12 mouse cellular contexts compared by ENCODE assay signal in genomic region chr9:45246060-45246459, GRCm38 (mm10). TPM values are rescaled to one million over a fixed set of nuclear protein-coding genes. Genes with fewer than 3 reads are reported as not detected.
A peak's percentile ranks its signal among the peaks of the same experiment; 100 is the strongest.
DNase-seq lines count a peak whose midpoint lies in the region; ATAC-seq lines count a peak whose summit lies in the region.
"Had no signal": no experiment of that assay in that cellular context is flagged by ENCODE, and none has a peak within 500 bp of the region (broad histone marks: within the 10 kb centered on the region; RNA-seq: fewer than 3 reads in every experiment).

No protein-coding gene starts in this region.

- 90% methylated on average over 6 of the region's 6 CpGs for WGBS in midbrain, embryonic 15.5 days

- no peaks in the 10 kb centered on the region for H3K36me3 ChIP-seq in midbrain, embryonic 15.5 days (replicated peaks)
- H3K36me3 ChIP-seq: forebrain, embryonic 15.5 days; limb, embryonic 12.5 days; neural tube, embryonic 12.5 days had no signal

- peak; percentile 18 for DNase-seq in adrenal gland, adult 2 months
- DNase-seq in adrenal gland, adult 8-10 months = no peak
- DNase-seq in CD4-positive helper T cell, adult 2 months (ENCODE audit: low read depth, low spot score) = peak; percentile 18
- peak; percentile 18 for DNase-seq in heart, postnatal 25 days (ENCODE audit: low spot score)
- no peak for DNase-seq in ovary, postnatal 36 days (ENCODE audit: low spot score)
- no peak for DNase-seq in cerebellum, postnatal 25 days
- DNase-seq: embryo, embryonic 11 days had no signal

- intact Hi-C loops in heart, postnatal 25 days (cut with DNase I) = no loop called here

- H3K4me1 ChIP-seq in midbrain, embryonic 15.5 days = no peaks in the 10 kb centered on the region
- H3K4me1 ChIP-seq: forebrain, embryonic 15.5 days; limb, embryonic 12.5 days; neural tube, embryonic 12.5 days had no signal

- no peak overlapping the region for H3K4me2 ChIP-seq in midbrain, embryonic 15.5 days
- H3K4me2 ChIP-seq: forebrain, embryonic 15.5 days; limb, embryonic 12.5 days; neural tube, embryonic 12.5 days had no signal

- no peaks in the 10 kb centered on the region for H3K27me3 ChIP-seq in midbrain, embryonic 15.5 days (replicated peaks)
- H3K27me3 ChIP-seq: forebrain, embryonic 15.5 days; limb, embryonic 12.5 days; neural tube, embryonic 12.5 days had no signal

- ATAC-seq in megakaryocyte progenitor cell, adult 5-6 weeks (replicated peaks; ENCODE audit: poor library complexity) = peak; percentile 92
- ATAC-seq in midbrain, embryonic 15.5 days (replicated peaks) = no peak
- ATAC-seq: forebrain, embryonic 15.5 days had no signal

- H3K9ac ChIP-seq in midbrain, embryonic 15.5 days = no peak overlapping the region
- H3K9ac ChIP-seq: forebrain, embryonic 15.5 days; limb, embryonic 12.5 days; neural tube, embryonic 12.5 days had no signal

- no peaks in the 10 kb centered on the region for H3K9me3 ChIP-seq in midbrain, embryonic 15.5 days
- H3K9me3 ChIP-seq: forebrain, embryonic 15.5 days; limb, embryonic 12.5 days; neural tube, embryonic 12.5 days had no signal

- H3K4me3 ChIP-seq in midbrain, embryonic 15.5 days = no peak overlapping the region
- H3K4me3 ChIP-seq: forebrain, embryonic 15.5 days; limb, embryonic 12.5 days; neural tube, embryonic 12.5 days had no signal

- H3K27ac ChIP-seq in midbrain, embryonic 15.5 days = no peak overlapping the region
- H3K27ac ChIP-seq: forebrain, embryonic 15.5 days; limb, embryonic 12.5 days; neural tube, embryonic 12.5 days had no signal

RNA-seq across cellular contexts. Expression of gene Il10ra, which starts 22.9 kb away (rescaled TPM):
- 1 to 10 TPM; 2.3 to 3.7 TPM for total RNA-seq in adrenal gland, adult 2 months (2021)
- polyA plus RNA-seq in adrenal gland, adult 2 months (2012; rRNA removed) = 3.1 and 3.6 TPM in 2 replicates
- total RNA-seq in adrenal gland, adult 8-10 months (2022) = 1 to 10 TPM; 4.3 to 5.5 (median 5.3) TPM
- total RNA-seq in heart, postnatal 25 days (2021) = 1 to 10 TPM; 2.2 to 2.3 TPM
- total RNA-seq in megakaryocyte progenitor cell, adult 5-6 weeks (2015) = 2.9 and 3.9 TPM in 2 replicates
- total RNA-seq in megakaryocyte progenitor cell, adult 5-6 weeks (2017) = 8.1 and 9.2 TPM in 2 replicates
- 0.68 and 0.91 TPM in 2 replicates for polyA plus RNA-seq in midbrain, embryonic 15.5 days (2015; fragmentation: Nextera tagmentation; extraction: Ambion mirVana)

RNA-seq across cellular contexts. Expression of gene Tmprss4, which starts 42.2 kb away (rescaled TPM):
- not detected for total RNA-seq in adrenal gland, adult 2 months (2021)
- polyA plus RNA-seq in adrenal gland, adult 2 months (2012; rRNA removed) = not detected in 2 replicates
- total RNA-seq in adrenal gland, adult 8-10 months (2022) = not detected
- not detected for total RNA-seq in heart, postnatal 25 days (2021)
- 0.05 TPM in 1 of 2 replicates, not detected in the other for total RNA-seq in megakaryocyte progenitor cell, adult 5-6 weeks (2015)
- 0.41 TPM in 1 of 2 replicates, not detected in the other for total RNA-seq in megakaryocyte progenitor cell, adult 5-6 weeks (2017)
- not detected in 2 replicates for polyA plus RNA-seq in midbrain, embryonic 15.5 days (2015; fragmentation: Nextera tagmentation; extraction: Ambion mirVana)
- polyA plus RNA-seq: forebrain, embryonic 15.5 days; limb, embryonic 12.5 days had no signal

Comparison
In these comparisons a context has a peak if more than half of its experiments do, and no peak if none do; other contexts are left out.
1. DNase-seq: peak in adrenal gland, adult 2 months (single experiment), CD4-positive helper T cell, adult 2 months (single experiment) and heart, postnatal 25 days (single experiment); none in adrenal gland, adult 8-10 months (single experiment), ovary, postnatal 36 days (single experiment) and cerebellum, postnatal 25 days (0 of 2).